Mouse (Mus musculus) heart, adult 2 months (tissue): ENCODE results near the gene Rgs21. TPM values are rescaled to one million over a fixed set of nuclear protein-coding genes. Genes with fewer than 3 reads are reported as not detected.

Experiments
- DNase-seq, 2 experiments: peaks; one replicate each; pipeline ENCODE4 v3.0.0; 2021
- H3K27ac ChIP-seq: fragments of 200-600 bp; 2 replicates; pipeline ENCODE4 v1.8.1; 2022
- H3K27me3 ChIP-seq: fragments of 200-500 bp; 2 replicates; pipeline ENCODE4 v1.6.1; 2012; ENCODE audit warnings: mild to moderate bottlenecking, low read length, inconsistent platforms, mixed read lengths; ENCODE audit not compliant: control insufficient read depth, insufficient read depth
- H3K36me3 ChIP-seq: fragments of 200-500 bp; 2 replicates; pipeline ENCODE4 v1.6.1; 2012; ENCODE audit warnings: low read length, inconsistent platforms; ENCODE audit not compliant: control insufficient read depth, insufficient read depth
- H3K4me1 ChIP-seq: fragments of 200-500 bp; 2 replicates; pipeline ENCODE4 v1.6.1; 2011; ENCODE audit warnings: low read length; ENCODE audit not compliant: control insufficient read depth, insufficient read depth
- H3K4me3 ChIP-seq: fragments of 200-600 bp; 2 replicates; pipeline ENCODE4 v1.8.1; 2022
- H3K79me2 ChIP-seq: fragments of 200-500 bp; replicated peaks from 2 replicates; pipeline ENCODE4 v1.6.1; 2012; ENCODE audit warnings: mild to moderate bottlenecking, inconsistent platforms, low read length, moderate library complexity, mixed read lengths; ENCODE audit not compliant: control insufficient read depth, insufficient read depth
- H3K9ac ChIP-seq: fragments of 200-500 bp; 2 replicates; pipeline ENCODE4 v1.6.1; 2012; ENCODE audit warnings: low read depth, mild to moderate bottlenecking, control low read depth, inconsistent platforms, low read length, mixed read lengths
- CTCF ChIP-seq: fragments of 200-600 bp; IDR thresholded peaks from 2 replicates; pipeline ENCODE4 v1.8.1; 2022; ENCODE audit warnings: antibody characterized with exemption, mild to moderate bottlenecking, moderate library complexity
- EP300 ChIP-seq: fragments of 200-500 bp; IDR thresholded peaks from 2 replicates; pipeline ENCODE4 v1.6.1; 2011; ENCODE audit warnings: low read depth, low read length, control low read depth; ENCODE audit not compliant: insufficient read depth
- POLR2A ChIP-seq: fragments of 200-500 bp; IDR thresholded peaks from 2 replicates; pipeline ENCODE4 v1.6.1; 2011; ENCODE audit warnings: mild to moderate bottlenecking, low read depth, low read length, control low read depth; ENCODE audit not compliant: insufficient read depth
- WGBS: fragments of 180-500 bp; shearing (Covaris S2); methylation state at CpG from one replicate; pipeline ENCODE4 v1.1.7; 2018; 5-methylcytosine and 5-hydroxymethylcytosine counted together
- intact Hi-C: fragments of 180-260 bp; cut with DNase I; formaldehyde crosslinking; loops from one replicate; pipeline ENCODE4 v1.15.1; 2025
- polyA plus RNA-seq: library from polyadenylated mRNA; depleted of rRNA; stranded (reverse); fragments of >200 nt; gene quantifications from 2 replicates; pipeline ENCODE4 v1.2.3, GENCODE M21; 2012; rRNA removed
- total RNA-seq, 2 experiments: library from RNA; stranded (reverse); gene quantifications; 2 replicates each; pipeline ENCODE4 v1.2.3; 2021

Rgs21 gene
- total and polyA plus RNA-seq, 3 experiments: not detected

DNA sequence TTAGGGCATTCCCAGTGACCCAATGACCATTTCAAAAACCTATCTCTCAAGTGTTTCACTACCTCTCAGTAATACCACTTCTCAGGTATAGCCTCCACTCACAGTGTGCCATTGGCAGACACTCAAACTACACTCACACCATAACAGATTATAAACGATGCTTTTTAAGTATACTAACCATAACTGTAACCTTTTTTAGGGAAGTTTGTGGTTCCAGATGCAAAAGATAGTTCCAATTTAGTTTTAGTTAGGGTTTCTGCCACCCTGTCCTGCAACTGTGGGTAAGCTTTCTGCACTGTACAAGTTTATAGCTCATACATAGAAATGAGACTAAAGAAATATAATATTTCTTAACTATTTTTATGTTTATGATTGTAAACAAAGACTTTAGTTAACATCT, 67.7 kb downstream of the Rgs21 start:
- no peaks in the 10 kb centered on the region for H3K4me1 ChIP-seq
- H3K36me3 ChIP-seq: no peaks in the 10 kb centered on the region
- no peaks in the 10 kb centered on the region for H3K27me3 ChIP-seq
- WGBS: 50% methylated on average over 1 of the region's 1 CpGs
- intact Hi-C loops: no loop called here
- no peak for DNase-seq
- no peak for TF ChIP-seq POLR2A
- no peak for TF ChIP-seq EP300
- H3K27ac ChIP-seq: no peak overlapping the region
- H3K4me3 ChIP-seq: no peak overlapping the region
- H3K9ac ChIP-seq: no peak overlapping the region
- no peaks in the 10 kb centered on the region for H3K79me2 ChIP-seq

DNA sequence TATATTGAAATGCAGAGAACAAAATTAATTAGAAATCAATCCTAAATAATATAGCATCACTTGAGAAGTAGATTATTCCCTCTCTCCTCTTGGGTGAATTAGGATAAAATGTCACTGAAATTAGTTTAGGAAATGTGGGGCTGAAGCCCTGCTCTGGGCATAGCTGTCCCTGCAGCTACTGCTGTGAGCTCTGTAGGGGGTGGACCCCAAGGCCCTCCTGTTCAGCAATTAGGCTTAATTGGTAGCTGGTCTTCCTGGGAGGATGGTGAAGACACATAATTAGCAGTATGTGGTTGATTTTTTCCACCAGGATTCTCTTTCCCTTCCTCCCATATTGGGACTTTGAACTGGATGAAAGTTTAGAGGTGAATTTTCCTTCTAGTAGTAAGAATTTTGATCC, 68.7 kb downstream of the Rgs21 start:
- intact Hi-C loops: no loop called here
- no peak for DNase-seq
- H3K4me1 ChIP-seq: no peaks in the 10 kb centered on the region
- no peak for TF ChIP-seq EP300
- TF ChIP-seq POLR2A: no peak
- TF ChIP-seq CTCF: no peak
- H3K9ac ChIP-seq: no peak overlapping the region
- no peaks in the 10 kb centered on the region for H3K79me2 ChIP-seq
- H3K27me3 ChIP-seq: no peaks in the 10 kb centered on the region
- no peak overlapping the region for H3K4me3 ChIP-seq
- no peaks in the 10 kb centered on the region for H3K36me3 ChIP-seq
- H3K27ac ChIP-seq: no peak overlapping the region

DNA sequence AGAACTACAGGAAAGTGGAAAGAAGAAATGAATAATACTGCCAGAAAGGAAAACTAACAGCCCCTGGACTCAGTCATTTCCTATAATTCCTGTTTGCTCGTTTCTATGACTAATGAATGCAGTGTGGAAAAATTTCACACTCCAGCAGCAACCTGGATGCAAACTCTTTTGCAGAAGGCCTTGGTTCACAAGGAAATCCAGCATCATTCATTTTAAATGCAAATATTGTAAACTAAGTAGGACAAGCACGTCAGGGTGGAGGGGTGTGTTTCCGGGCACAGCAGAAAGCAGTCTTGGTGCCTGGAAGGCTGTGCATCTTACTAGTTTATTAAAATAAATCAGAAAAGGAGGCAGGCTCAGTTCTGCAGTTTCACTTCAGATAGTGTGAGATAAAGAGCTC, 69.4 kb downstream of the Rgs21 start:
- H3K27me3 ChIP-seq: no peaks in the 10 kb centered on the region
- H3K27ac ChIP-seq: no peak overlapping the region
- no peaks in the 10 kb centered on the region for H3K4me1 ChIP-seq
- no peak overlapping the region for H3K4me3 ChIP-seq
- H3K79me2 ChIP-seq: no peaks in the 10 kb centered on the region
- intact Hi-C loops: no loop called here
- TF ChIP-seq POLR2A: no peak
- TF ChIP-seq CTCF: no peak
- no peak for TF ChIP-seq EP300
- no peak overlapping the region for H3K9ac ChIP-seq
- DNase-seq: no peak
- no peaks in the 10 kb centered on the region for H3K36me3 ChIP-seq
- 42% methylated on average over 3 of the region's 3 CpGs for WGBS

DNA sequence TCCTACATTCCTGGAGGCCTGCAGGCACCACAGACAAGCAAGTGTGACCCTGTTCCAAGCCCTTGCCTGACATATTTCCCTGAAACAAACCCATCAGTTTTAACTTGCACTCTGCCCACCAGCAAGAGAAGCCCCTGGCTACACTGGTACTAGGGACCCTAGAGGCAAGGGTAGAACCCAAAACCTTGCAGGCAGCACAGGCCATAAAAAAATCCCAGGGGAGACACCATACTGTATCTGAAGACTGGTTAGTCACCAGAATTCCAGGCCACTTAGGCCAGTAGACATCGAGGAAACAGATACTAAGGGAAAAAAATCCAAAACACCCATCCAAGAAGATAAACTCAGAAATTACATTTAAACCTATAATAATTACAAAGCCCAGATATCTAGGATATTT, 74.1 kb downstream of the Rgs21 start:
- Histone ChIP-seq H3K4me1 (no peaks in the 10 kb centered on the region), H3K27ac (no peak overlapping the region), H3K9ac (no peak overlapping the region), H3K4me3 (no peak overlapping the region), H3K27me3 (no peaks in the 10 kb centered on the region), H3K79me2 (no peaks in the 10 kb centered on the region), H3K36me3 (no peaks in the 10 kb centered on the region)
- no peak for DNase-seq
- intact Hi-C loops: no loop called here
- WGBS: 63% methylated on average over 1 of the region's 1 CpGs
- TF ChIP-seq POLR2A (no peak), EP300 (no peak), CTCF (no peak)

GRCm38 (mm10) chr1:144488223-144488835, 79.1 kb downstream of the Rgs21 start:
- intact Hi-C loops: no loop called here

More at GRCm38 (mm10) chr1:144488223-144488835, 79.1 kb downstream of the Rgs21 start:
- Histone ChIP-seq H3K9ac (no peak overlapping the region), H3K27ac (no peak overlapping the region), H3K27me3 (no peaks in the 10 kb centered on the region), H3K4me3 (no peak overlapping the region), H3K4me1 (no peaks in the 10 kb centered on the region), H3K36me3 (no peaks in the 10 kb centered on the region), H3K79me2 (no peaks in the 10 kb centered on the region)
- DNase-seq: no peak
- TF ChIP-seq EP300 (no peak), CTCF (no peak), POLR2A (no peak)
- WGBS: 80% methylated on average over 5 of the region's 5 CpGs

Other genes starting within 250 kb of the Rgs21 start
- gene Rgs18, start 207.8 kb upstream of the Rgs21 start, total RNA-seq: 10 to 100 TPM in 1 of 2 experiments, 1 to 10 TPM in 1; 2.0 to 12.1 TPM
- 0.59 and 0.85 TPM in 2 replicates for gene Rgs18, start 207.8 kb upstream of the Rgs21 start, polyA plus RNA-seq